ENCODE assay signal across 23 mouse cellular contexts in the genomic region with DNA sequence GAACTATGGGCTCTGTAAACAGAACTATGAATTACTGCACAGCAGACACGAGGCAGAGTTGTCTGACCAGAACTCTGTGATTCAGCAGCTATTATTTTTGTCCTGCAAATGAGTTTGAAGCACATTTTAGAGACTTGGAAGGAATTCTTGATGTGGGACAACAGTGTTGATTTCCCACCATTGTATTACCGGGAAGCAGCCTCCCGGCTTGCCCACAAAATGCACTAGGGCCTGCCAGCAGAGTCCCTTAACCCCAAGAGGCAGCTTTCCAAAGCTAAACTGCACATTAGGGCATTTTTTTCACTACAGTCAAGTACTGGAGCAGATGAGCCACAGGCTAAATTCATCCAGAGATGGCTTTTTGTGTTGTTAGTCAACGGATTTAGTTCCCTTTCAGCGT.
DNase-seq lines count a peak whose midpoint lies in the region; ATAC-seq lines count a peak whose summit lies in the region.
"Had no signal": no experiment of that assay in that cellular context is flagged by ENCODE, and none has a peak within 500 bp of the region (broad histone marks: within the 10 kb centered on the region; RNA-seq: fewer than 3 reads in every experiment).

No protein-coding gene starts in this region.

- no peaks in the 10 kb centered on the region for H3K27me3 ChIP-seq in heart, embryonic 12.5 days (replicated peaks)
- no peaks in the 10 kb centered on the region for H3K27me3 ChIP-seq in hindbrain, embryonic 16.5 days (replicated peaks; ENCODE audit: control insufficient read depth, insufficient read depth, low read length)
- H3K27me3 ChIP-seq: embryonic facial prominence, embryonic 13.5 days; hindbrain, embryonic 15.5 days; intestine, embryonic 15.5 days; liver, embryonic 13.5 days; megakaryocyte, embryonic 14.5 days; midbrain, embryonic 13.5 days had no signal

- H3K36me3 ChIP-seq in heart, embryonic 12.5 days, result no peaks in the 10 kb centered on the region
- no peaks in the 10 kb centered on the region for H3K36me3 ChIP-seq in hindbrain, embryonic 16.5 days (ENCODE audit: control insufficient read depth, insufficient read depth, low read length)
- H3K36me3 ChIP-seq: embryonic facial prominence, embryonic 13.5 days; hindbrain, embryonic 15.5 days; intestine, embryonic 15.5 days; liver, embryonic 13.5 days; midbrain, embryonic 13.5 days had no signal

- H3K4me3 ChIP-seq in heart, embryonic 12.5 days, result no peak overlapping the region
- H3K4me3 ChIP-seq in hindbrain, embryonic 16.5 days (ENCODE audit: low read length), result no peak overlapping the region
- H3K4me3 ChIP-seq: embryonic facial prominence, embryonic 13.5 days; heart, adult 2 months; hindbrain, embryonic 15.5 days; intestine, embryonic 15.5 days; liver, embryonic 13.5 days; megakaryocyte, embryonic 14.5 days; midbrain, embryonic 13.5 days had no signal

- no peak for ATAC-seq in heart, embryonic 12.5 days (ENCODE audit: insufficient number of reproducible peaks, low FRiP score)
- no peak for ATAC-seq in hindbrain, embryonic 16.5 days
- ATAC-seq in megakaryocyte, adult 5-6 weeks (ENCODE audit: poor library complexity, severe bottlenecking), result no peak
- ATAC-seq: forebrain, embryonic 14.5 days; intestine, embryonic 15.5 days; midbrain, embryonic 13.5 days had no signal

- DNase-seq in heart, adult 18-20 months, result peak; percentile 50 to 69
- peak; percentile 2 for DNase-seq in brain, adult 2 months (ENCODE audit: low read depth, low spot score)
- peak; percentile 20 to 22 for DNase-seq in gastrocnemius, adult 8-10 months (ENCODE audit: low spot score in 2 of 2)
- DNase-seq in heart, postnatal 25 days (ENCODE audit: low spot score), result peak; percentile 36
- no peak for DNase-seq in urinary bladder, postnatal 10 days (ENCODE audit: low spot score)
- DNase-seq: cerebellum, adult 18-20 months; cerebellum, postnatal 14 days; kidney, adult 8-10 months; layer of hippocampus, adult 9-11 months; liver, embryonic 13.5 days; lung, adult 2 months; lung, postnatal 14 days; thymus, adult 18-20 months had no signal

- H3K9ac ChIP-seq in heart, embryonic 12.5 days, result no peak overlapping the region
- no peak overlapping the region for H3K9ac ChIP-seq in hindbrain, embryonic 16.5 days (ENCODE audit: low read depth, low read length)
- H3K9ac ChIP-seq: embryonic facial prominence, embryonic 13.5 days; hindbrain, embryonic 15.5 days; intestine, embryonic 15.5 days; liver, embryonic 13.5 days; midbrain, embryonic 13.5 days had no signal

- 82% methylated on average over 5 of the region's 5 CpGs for WGBS in heart, embryonic 12.5 days
- 60% methylated on average over 5 of the region's 5 CpGs for WGBS in hindbrain, embryonic 16.5 days

- peaks cover 4% of the 10 kb centered on the region; the same call in 1 of the 2 replicates for H3K4me1 ChIP-seq in heart, embryonic 12.5 days (replicated peaks)
- H3K4me1 ChIP-seq in hindbrain, embryonic 16.5 days (ENCODE audit: control insufficient read depth, insufficient read depth, low read depth, low read length), result no peaks in the 10 kb centered on the region
- H3K4me1 ChIP-seq: embryonic facial prominence, embryonic 13.5 days; hindbrain, embryonic 15.5 days; intestine, embryonic 15.5 days; liver, embryonic 13.5 days; megakaryocyte, embryonic 14.5 days; midbrain, embryonic 13.5 days had no signal

- no peak overlapping the region for H3K4me2 ChIP-seq in heart, embryonic 12.5 days
- no peak overlapping the region for H3K4me2 ChIP-seq in hindbrain, embryonic 16.5 days (ENCODE audit: low read length)
- H3K4me2 ChIP-seq: embryonic facial prominence, embryonic 13.5 days; hindbrain, embryonic 15.5 days; intestine, embryonic 15.5 days; liver, embryonic 13.5 days; midbrain, embryonic 13.5 days had no signal

- H3K27ac ChIP-seq in heart, embryonic 12.5 days (ENCODE audit: poor library complexity, severe bottlenecking), result no peak overlapping the region
- no peak overlapping the region for H3K27ac ChIP-seq in hindbrain, embryonic 16.5 days (ENCODE audit: low read depth, low read length)
- H3K27ac ChIP-seq: embryonic facial prominence, embryonic 13.5 days; heart, adult 2 months; hindbrain, embryonic 15.5 days; intestine, embryonic 15.5 days; liver, embryonic 13.5 days; midbrain, embryonic 13.5 days had no signal

- no peaks in the 10 kb centered on the region for H3K9me3 ChIP-seq in heart, embryonic 12.5 days (replicated peaks)
- no peaks in the 10 kb centered on the region for H3K9me3 ChIP-seq in hindbrain, embryonic 16.5 days (ENCODE audit: control insufficient read depth, low read length)
- H3K9me3 ChIP-seq: embryonic facial prominence, embryonic 13.5 days; hindbrain, embryonic 15.5 days; intestine, embryonic 15.5 days; liver, embryonic 13.5 days; megakaryocyte, embryonic 14.5 days; midbrain, embryonic 13.5 days had no signal

- intact Hi-C loops in heart, postnatal 25 days (cut with DNase I), result no loop called here
